Mouse (Mus musculus) embryonic facial prominence, embryonic 11.5 days (tissue): ENCODE data around the gene Cggbp1. TPM values are rescaled to one million over a fixed set of nuclear protein-coding genes. Genes with fewer than 3 reads are reported as not detected.

Experiments used
- ATAC-seq: fragments of 200-750 bp; cut with Nextera tagmentation; replicated peaks from 2 replicates; pipeline ENCODE4 v1.8.0; 2017; ENCODE audit warnings: low read depth; ENCODE audit not compliant: insufficient number of reproducible peaks, low FRiP score, low TSS enrichment
- DNase-seq: peaks from one replicate; pipeline ENCODE4 v3.0.0-alpha.2; 2015; ENCODE audit warnings: low spot score
- H3K27ac ChIP-seq: fragments of 300-500 bp; sonication (generic); replicated peaks from 2 replicates; pipeline ENCODE4 v1.5.1; 2014; ENCODE audit warnings: mild to moderate bottlenecking, low read depth, low read length, control low read depth
- H3K27me3 ChIP-seq: fragments of 300-500 bp; sonication (generic); 2 replicates; pipeline ENCODE4 v1.6.1; 2014; ENCODE audit warnings: mild to moderate bottlenecking, low read length, moderate library complexity, mixed read lengths; ENCODE audit not compliant: control insufficient read depth, insufficient read depth
- H3K36me3 ChIP-seq: fragments of 300-500 bp; sonication (generic); replicated peaks from 2 replicates; pipeline ENCODE4 v1.6.1; 2014; ENCODE audit warnings: low read depth, mild to moderate bottlenecking, low read length, moderate library complexity, mixed read lengths; ENCODE audit not compliant: control insufficient read depth, insufficient read depth
- H3K4me1 ChIP-seq: fragments of 300-500 bp; sonication (generic); 2 replicates; pipeline ENCODE4 v1.6.1; 2014; ENCODE audit warnings: low read length, mixed read lengths; ENCODE audit not compliant: control insufficient read depth, insufficient read depth
- H3K4me2 ChIP-seq: fragments of 300-500 bp; sonication (generic); 2 replicates; pipeline ENCODE4 v1.6.1; 2014; ENCODE audit warnings: low read depth, mild to moderate bottlenecking, control low read depth, low read length, moderate library complexity
- H3K4me3 ChIP-seq: fragments of 300-500 bp; sonication (generic); 2 replicates; pipeline ENCODE4 v1.5.1; 2014; ENCODE audit warnings: low read depth, low read length, control low read depth
- H3K9ac ChIP-seq: fragments of 300-500 bp; sonication (generic); replicated peaks from 2 replicates; pipeline ENCODE4 v1.6.1; 2014; ENCODE audit warnings: mild to moderate bottlenecking, control low read depth, low read length
- H3K9me3 ChIP-seq: fragments of 300-500 bp; sonication (generic); replicated peaks from 2 replicates; pipeline ENCODE4 v1.6.1; 2016; ENCODE audit warnings: mild to moderate bottlenecking, low read length, inconsistent platforms, mixed read lengths; ENCODE audit not compliant: control insufficient read depth
- WGBS: fragments of 180-500 bp; shearing (Covaris S2); extraction: QIAGEN DNeasy Blood & Tissue Kit; methylation state at CpG from one replicate; pipeline ENCODE4 v1.1.7; 2014; 5-methylcytosine and 5-hydroxymethylcytosine counted together
- polyA plus RNA-seq: library from polyadenylated mRNA; unstranded; fragments of >200 nt; fragmentation: Nextera tagmentation; extraction: Ambion mirVana; gene quantifications from 2 replicates; pipeline ENCODE4 v1.2.1, GENCODE M21; 2014

Gene Cggbp1
- polyA plus RNA-seq: 125 and 145 TPM in 2 replicates

DNA sequence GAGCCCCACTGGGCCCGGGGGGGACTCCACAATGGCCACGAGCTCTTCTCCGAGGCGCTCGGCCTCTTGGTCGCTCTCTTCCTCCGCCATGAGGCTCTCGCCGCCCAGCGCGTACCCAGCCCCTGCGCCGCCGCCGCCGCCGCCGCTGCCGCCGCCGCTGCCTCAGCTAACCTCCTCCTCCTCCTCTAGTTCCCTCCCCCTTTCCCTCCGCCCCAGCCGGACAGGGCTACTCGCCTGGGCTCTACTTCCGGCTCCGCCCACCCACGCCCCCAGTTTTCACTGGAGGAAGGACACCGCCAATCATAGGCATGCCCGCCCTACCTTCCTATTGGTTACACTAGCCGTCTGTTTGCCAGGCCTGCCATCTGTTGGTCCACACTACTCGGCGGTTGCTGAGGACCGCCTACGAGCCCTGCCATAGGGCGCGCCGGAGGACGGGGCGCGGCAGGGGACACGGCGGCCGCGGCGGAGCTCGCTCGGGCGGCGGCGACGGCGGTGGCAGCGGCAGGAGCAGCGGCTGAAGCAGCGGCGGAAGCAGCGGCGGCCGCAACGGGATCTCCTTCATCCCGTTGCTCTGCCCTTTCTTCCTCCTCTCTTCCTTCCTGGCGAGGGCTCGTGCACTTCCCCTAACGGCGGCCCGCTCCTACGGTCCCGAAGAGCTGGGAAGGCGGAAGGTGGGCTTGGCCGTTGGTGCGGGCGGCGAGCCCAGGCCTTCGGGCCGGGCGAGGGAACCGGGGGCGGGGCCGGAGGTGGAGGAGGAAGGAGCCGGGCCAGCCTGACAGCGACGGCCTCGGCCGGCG is at the start of gene Cggbp1, which contains the start of gene Zfp654:
Gene Cggbp1 (plus strand): TSS at position 434 of the 800 bp plus-strand sequence.
Gene Zfp654 (minus strand): TSS at position 90 of the 800 bp plus-strand sequence.
- H3K9ac ChIP-seq: peak within 1 kb of the TSS; percentile 95
- DNase-seq (peak; percentile 99), ATAC-seq (peak; percentile 100)
- WGBS: under 1% methylated on average over 65 of the region's 85 CpGs
- peaks cover 8% of the 10 kb centered on the region for H3K36me3 ChIP-seq
- peak within 1 kb of the TSS; percentile 93 for H3K27ac ChIP-seq
- peak within 1 kb of the TSS; percentile 93 for H3K4me3 ChIP-seq
- peak within 1 kb of the TSS; percentile 78 for H3K4me2 ChIP-seq
- H3K9me3 ChIP-seq: no peaks in the 10 kb centered on the region
- H3K4me1 ChIP-seq: no peaks in the 10 kb centered on the region
- no peaks in the 10 kb centered on the region for H3K27me3 ChIP-seq

DNA sequence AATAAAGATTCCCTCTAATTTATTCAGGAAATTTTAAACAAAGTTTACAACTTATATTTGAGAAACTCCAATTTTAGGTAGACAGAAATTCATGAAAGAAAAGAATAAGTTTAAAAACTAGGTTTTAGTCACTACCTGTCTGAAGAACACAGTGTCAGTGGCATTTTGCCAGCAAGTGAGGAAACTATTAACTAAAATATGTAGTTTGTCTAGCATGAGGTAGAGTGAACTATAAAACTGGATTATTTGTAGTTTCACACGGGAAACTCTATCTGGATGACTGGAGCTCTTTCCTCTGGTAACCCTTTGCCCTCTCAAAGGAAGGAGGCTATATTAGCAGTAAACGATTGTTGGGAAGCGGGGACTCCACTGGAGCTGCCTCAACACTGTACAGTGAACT is 48.8 kb upstream of the Cggbp1 start:
- Histone ChIP-seq H3K9ac (no peak overlapping the region), H3K27ac (no peak overlapping the region), H3K36me3 (no peaks in the 10 kb centered on the region), H3K9me3 (no peaks in the 10 kb centered on the region), H3K4me1 (no peaks in the 10 kb centered on the region), H3K4me2 (no peak overlapping the region), H3K4me3 (no peak overlapping the region), H3K27me3 (no peaks in the 10 kb centered on the region)
- 84% methylated on average over 3 of the region's 3 CpGs for WGBS
- DNase-seq (no peak), ATAC-seq (no peak)

DNA sequence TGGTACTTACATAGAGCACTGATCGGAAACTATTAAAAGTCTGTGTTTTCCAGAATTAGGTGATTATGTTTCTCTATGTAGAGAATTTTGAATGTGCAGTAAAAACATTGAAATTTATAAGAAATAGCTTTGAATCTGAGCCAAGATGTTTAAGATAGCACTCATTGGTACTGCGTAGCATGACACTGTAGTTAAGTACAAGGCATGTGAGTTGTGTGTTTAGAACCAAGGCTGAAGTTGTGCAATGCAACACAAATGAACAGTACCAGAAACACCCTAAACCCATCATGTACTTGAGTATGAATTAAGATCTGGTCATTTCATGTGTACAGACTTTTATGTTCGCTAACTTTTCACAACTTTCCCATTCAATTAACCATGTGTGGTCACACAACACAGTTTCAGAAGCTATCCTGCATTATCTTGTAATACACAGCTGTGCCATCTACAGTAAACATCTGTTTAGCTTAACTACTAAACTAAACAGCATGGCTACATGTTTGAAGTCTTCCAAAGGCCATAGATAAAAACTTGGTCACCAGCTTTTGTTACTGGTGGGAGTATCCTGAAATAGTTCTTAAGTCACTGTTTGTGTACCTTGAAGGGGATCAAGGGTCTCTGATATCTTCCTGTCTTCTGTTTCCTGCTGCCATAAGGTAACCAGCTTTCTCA is 34.6 kb upstream of the Cggbp1 start:
- H3K4me2 ChIP-seq: no peak overlapping the region
- H3K4me1 ChIP-seq: no peaks in the 10 kb centered on the region
- 92% methylated on average over 3 of the region's 3 CpGs for WGBS
- H3K4me3 ChIP-seq: no peak overlapping the region
- no peak overlapping the region for H3K9ac ChIP-seq
- no peak overlapping the region for H3K27ac ChIP-seq
- H3K9me3 ChIP-seq: no peaks in the 10 kb centered on the region
- ATAC-seq: no peak
- H3K27me3 ChIP-seq: no peaks in the 10 kb centered on the region
- DNase-seq: no peak
- H3K36me3 ChIP-seq: no peaks in the 10 kb centered on the region

DNA sequence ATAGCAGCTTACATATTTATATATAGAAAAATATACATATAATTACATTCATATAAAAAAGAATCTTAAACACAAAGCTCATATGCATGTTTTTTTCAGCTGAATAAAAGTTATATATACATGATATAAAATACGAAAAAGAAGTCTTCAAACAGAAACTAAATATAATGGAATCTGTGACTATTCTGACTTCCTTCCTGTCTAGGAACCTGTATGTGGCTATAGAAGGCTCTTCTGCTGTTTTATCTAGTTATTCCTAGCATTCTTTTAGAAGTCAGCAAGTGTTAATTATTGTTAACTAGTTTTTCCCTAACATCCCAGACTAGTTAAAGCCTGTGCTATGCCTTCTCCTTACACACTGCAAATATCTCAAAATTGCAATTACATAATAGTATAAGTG is 27.9 kb upstream of the Cggbp1 start:
- no peak overlapping the region for H3K27ac ChIP-seq
- no peak overlapping the region for H3K9ac ChIP-seq
- 89% methylated on average over 1 of the region's 1 CpGs for WGBS
- no peak overlapping the region for H3K4me3 ChIP-seq
- H3K4me2 ChIP-seq: no peak overlapping the region
- ATAC-seq: no peak
- no peaks in the 10 kb centered on the region for H3K36me3 ChIP-seq
- DNase-seq: no peak
- H3K9me3 ChIP-seq: no peaks in the 10 kb centered on the region
- H3K4me1 ChIP-seq: no peaks in the 10 kb centered on the region
- no peaks in the 10 kb centered on the region for H3K27me3 ChIP-seq

DNA sequence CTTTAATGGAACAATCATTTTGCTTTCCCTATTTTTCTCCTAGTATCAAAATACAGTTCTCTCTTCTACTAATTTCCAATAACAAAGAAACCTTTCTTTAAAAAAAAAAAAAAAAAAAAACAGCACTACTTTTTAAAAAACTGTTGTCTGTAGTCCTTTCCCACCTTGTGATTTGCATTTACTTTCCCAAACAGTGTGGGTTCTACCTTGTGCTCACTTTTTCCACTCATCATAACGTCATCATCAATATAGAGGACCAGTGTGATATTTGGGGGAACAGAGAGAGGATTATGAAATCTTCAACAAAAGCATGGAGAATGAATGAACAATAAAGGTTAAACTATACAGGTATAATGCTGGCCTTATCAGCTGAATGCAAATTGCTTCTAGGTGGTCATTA is 27.3 kb upstream of the Cggbp1 start:
- WGBS: 91% methylated on average over 1 of the region's 1 CpGs
- no peak overlapping the region for H3K27ac ChIP-seq
- H3K4me1 ChIP-seq: no peaks in the 10 kb centered on the region
- H3K4me3 ChIP-seq: no peak overlapping the region
- ATAC-seq (no peak), DNase-seq (no peak)
- H3K9ac ChIP-seq: no peak overlapping the region
- H3K9me3 ChIP-seq: no peaks in the 10 kb centered on the region
- no peaks in the 10 kb centered on the region for H3K27me3 ChIP-seq
- H3K4me2 ChIP-seq: no peak overlapping the region
- H3K36me3 ChIP-seq: no peaks in the 10 kb centered on the region

DNA sequence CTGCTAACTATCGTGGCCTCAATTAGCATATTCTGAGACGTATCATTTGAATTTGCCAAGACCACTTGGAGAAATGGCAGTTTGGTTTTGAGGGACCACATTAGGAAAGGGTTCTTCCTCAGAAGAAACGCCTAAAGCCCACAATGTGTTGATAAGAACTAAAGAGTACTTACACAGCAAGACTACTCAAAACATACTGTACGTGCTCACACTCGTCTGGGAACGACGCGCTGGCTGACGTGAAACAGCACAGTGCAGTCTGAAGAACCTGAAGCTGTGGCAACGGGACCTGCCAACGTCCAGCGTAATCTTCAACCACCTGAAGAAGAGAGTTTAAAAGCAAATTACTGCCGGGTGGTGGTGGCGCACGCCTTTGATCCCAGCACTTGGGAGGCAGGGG is 21.5 kb upstream of the Cggbp1 start:
- H3K9me3 ChIP-seq: no peaks in the 10 kb centered on the region
- no peaks in the 10 kb centered on the region for H3K36me3 ChIP-seq
- WGBS: 96% methylated on average over 15 of the region's 15 CpGs
- H3K9ac ChIP-seq: no peak overlapping the region
- H3K27me3 ChIP-seq: no peaks in the 10 kb centered on the region
- ATAC-seq (no peak), DNase-seq (no peak)
- H3K4me1 ChIP-seq: no peaks in the 10 kb centered on the region
- H3K27ac ChIP-seq: no peak overlapping the region
- H3K4me2 ChIP-seq: no peak overlapping the region
- H3K4me3 ChIP-seq: no peak overlapping the region

DNA sequence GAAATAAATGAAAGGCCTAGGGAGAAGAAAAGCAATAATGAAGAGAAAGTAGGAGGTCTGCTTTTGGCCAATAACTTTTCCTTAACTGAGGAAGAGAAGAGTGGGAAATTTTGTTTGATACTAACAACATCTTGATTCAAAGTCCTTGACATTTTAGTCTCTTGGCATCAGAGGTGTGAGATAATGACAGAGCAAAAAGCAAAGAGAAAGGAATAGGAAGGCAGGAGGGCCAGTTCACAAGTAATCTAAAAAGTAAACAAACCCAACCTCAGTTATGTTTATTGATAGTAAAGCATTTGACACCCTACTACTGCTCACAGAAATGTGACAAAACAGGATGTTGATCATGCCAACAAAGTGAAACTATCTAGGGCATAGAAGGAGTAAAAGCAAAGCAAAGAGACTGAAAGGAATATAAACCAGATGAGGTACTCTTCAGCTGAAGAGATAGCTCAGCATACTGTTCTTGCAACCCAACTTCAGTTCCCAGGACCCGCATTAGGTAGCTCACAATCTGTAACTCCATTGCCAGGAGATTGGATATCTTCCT is 15.7 kb upstream of the Cggbp1 start:
- Histone ChIP-seq H3K4me2 (no peak overlapping the region), H3K27ac (no peak overlapping the region), H3K36me3 (no peaks in the 10 kb centered on the region), H3K27me3 (no peaks in the 10 kb centered on the region), H3K4me3 (no peak overlapping the region), H3K9ac (no peak overlapping the region), H3K9me3 (no peaks in the 10 kb centered on the region), H3K4me1 (no peaks in the 10 kb centered on the region)
- DNase-seq (no peak), ATAC-seq (no peak)
- 77% methylated on average over 1 of the region's 1 CpGs for WGBS

DNA sequence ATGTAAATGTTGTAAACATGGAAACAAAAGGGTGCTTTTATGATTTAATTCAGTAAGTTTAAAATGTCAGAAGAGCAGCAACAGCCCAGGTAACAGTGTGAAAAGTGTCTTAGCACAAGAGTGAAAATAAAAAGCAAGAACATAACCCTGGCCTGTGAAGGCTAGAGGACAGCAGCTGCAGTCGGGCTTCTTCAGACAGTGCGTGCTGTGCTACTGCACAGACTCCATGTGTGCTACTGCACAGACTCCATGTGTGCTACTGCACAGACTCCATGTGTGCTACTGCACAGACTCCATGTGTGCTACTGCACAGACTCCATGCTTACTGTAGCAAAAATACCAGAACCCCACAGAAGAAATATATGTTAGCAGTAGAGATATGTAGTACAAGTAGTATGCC is 15.1 kb upstream of the Cggbp1 start:
- Histone ChIP-seq H3K4me1 (no peaks in the 10 kb centered on the region), H3K4me2 (no peak overlapping the region), H3K27me3 (no peaks in the 10 kb centered on the region), H3K9me3 (no peaks in the 10 kb centered on the region), H3K27ac (no peak overlapping the region), H3K9ac (no peak overlapping the region), H3K36me3 (no peaks in the 10 kb centered on the region), H3K4me3 (no peak overlapping the region)
- ATAC-seq: no peak
- 96% methylated on average over 2 of the region's 2 CpGs for WGBS
- no peak for DNase-seq
